Mouse (Mus musculus) right cerebral cortex, postnatal 25 days (tissue): ENCODE measurements at regions not wholly inside any gene's neighbourhood (a gene's known extent, or its start where the extent isn't known, plus 50 kb on each side); places are given as distances from the start of the nearest gene placed in this dataset.
"Not testable (repeated sequence)": the region's sequence is repeated elsewhere in the genome, so short reads cannot be mapped to it uniquely, and the experiment has no call there.

Experiments
- DNase-seq: peaks from one replicate; pipeline ENCODE4 v3.0.0; 2022

- no peak for DNase-seq
Observed at GRCm38 (mm10) chr15:43581246-43581645, 3447.1 kb downstream of the 9330182O14Rik start.

GRCm38 (mm10) chr15:43585751-43586150, 3451.6 kb downstream of the 9330182O14Rik start:
- peak; percentile 23 for DNase-seq

- peak; percentile 61 for DNase-seq
Observed at GRCm38 (mm10) chr15:43588021-43588420, 3453.9 kb downstream of the 9330182O14Rik start.

- DNase-seq: no peak
Observed at GRCm38 (mm10) chr15:43607700-43608099, 3473.5 kb downstream of the 9330182O14Rik start.

GRCm38 (mm10) chr15:43609901-43610300, 3475.7 kb downstream of the 9330182O14Rik start:
- DNase-seq: no peak

GRCm38 (mm10) chr15:43614004-43614661, 3480.0 kb downstream of the 9330182O14Rik start:
- DNase-seq: no peak

- DNase-seq: no peak
Observed at GRCm38 (mm10) chr15:43615727-43616126, 3481.6 kb downstream of the 9330182O14Rik start.

- no peak for DNase-seq
Observed at GRCm38 (mm10) chr15:43624431-43624965, 3490.3 kb downstream of the 9330182O14Rik start.

GRCm38 (mm10) chr15:43625021-43625510, 3490.9 kb downstream of the 9330182O14Rik start:
- no peak for DNase-seq

- no peak for DNase-seq
Observed at GRCm38 (mm10) chr15:43650818-43651500, 3516.8 kb downstream of the 9330182O14Rik start.

- no peak for DNase-seq
Observed at GRCm38 (mm10) chr15:43663648-43664047, 3529.5 kb downstream of the 9330182O14Rik start.

GRCm38 (mm10) chr15:43678844-43679243, 3544.7 kb downstream of the 9330182O14Rik start:
- no peak for DNase-seq

GRCm38 (mm10) chr15:43682176-43682575, 3548.0 kb downstream of the 9330182O14Rik start:
- DNase-seq: no peak

GRCm38 (mm10) chr15:43691998-43692397, 3557.8 kb downstream of the 9330182O14Rik start:
- DNase-seq: not testable (repeated sequence)

- DNase-seq: peak; percentile 76
Observed at GRCm38 (mm10) chr15:43695451-43695850, 3561.3 kb downstream of the 9330182O14Rik start.

- no peak for DNase-seq
Observed at GRCm38 (mm10) chr15:43717035-43717434, 3582.9 kb downstream of the 9330182O14Rik start.

GRCm38 (mm10) chr15:43717559-43717958, 3583.4 kb downstream of the 9330182O14Rik start:
- DNase-seq: peak; percentile 47

GRCm38 (mm10) chr15:43720916-43721315, 3586.8 kb downstream of the 9330182O14Rik start:
- DNase-seq: no peak

- no peak for DNase-seq
Observed at GRCm38 (mm10) chr15:43735697-43736096, 3601.5 kb downstream of the 9330182O14Rik start.

- no peak for DNase-seq
Observed at GRCm38 (mm10) chr15:43758256-43758655, 3624.1 kb downstream of the 9330182O14Rik start.

GRCm38 (mm10) chr15:43764606-43765005, 3630.4 kb downstream of the 9330182O14Rik start:
- no peak for DNase-seq

GRCm38 (mm10) chr15:43772718-43773117, 3638.6 kb downstream of the 9330182O14Rik start:
- DNase-seq: no peak

GRCm38 (mm10) chr15:43782126-43782632, 3648.0 kb downstream of the 9330182O14Rik start:
- not testable (repeated sequence) for DNase-seq

GRCm38 (mm10) chr15:43784171-43784570, 3650.0 kb downstream of the 9330182O14Rik start:
- no peak for DNase-seq
